In the genomic region with DNA sequence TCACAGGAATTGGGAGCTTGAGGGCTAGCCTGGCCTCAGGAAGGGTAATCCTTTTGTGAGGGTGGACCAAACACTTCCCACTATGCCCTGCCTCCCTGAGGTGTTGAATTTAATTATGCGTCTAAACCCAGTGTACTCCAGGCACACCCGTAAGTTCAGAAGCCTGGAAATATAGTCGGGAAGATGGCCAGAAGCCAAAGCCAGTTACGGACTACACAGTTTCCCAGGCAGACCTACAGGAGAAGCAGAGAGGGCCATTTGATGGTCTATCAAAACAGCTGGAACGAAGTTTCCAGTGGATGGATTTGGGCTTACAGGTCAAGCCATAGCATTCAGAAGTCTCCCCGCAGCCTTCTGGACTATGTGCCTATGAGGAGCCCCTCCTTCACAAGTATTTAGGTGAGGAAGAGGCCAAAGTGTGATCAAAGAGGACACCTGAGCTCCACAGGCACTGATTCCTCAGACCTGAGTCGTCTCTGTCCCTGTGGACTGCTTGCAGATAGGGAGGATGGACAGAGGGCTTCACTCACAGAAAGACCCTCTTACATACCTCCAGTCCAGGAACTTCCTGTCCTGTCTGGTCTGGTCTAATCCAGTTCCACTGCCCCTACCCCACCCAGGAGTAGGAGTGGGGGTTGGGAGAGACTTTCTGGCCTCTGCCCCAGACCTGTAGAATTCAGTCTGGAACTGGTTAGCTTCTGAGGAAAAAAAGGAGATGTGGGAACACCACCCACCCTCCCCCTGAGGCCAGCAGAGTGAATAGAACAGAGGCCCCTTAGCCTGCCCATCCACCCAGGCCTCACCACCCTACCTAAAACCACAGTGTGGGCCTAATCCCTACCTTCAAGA, we compare ENCODE assay signal across 8 mouse cellular contexts. TPM values are rescaled to one million over a fixed set of nuclear protein-coding genes. Genes with fewer than 3 reads are reported as not detected.
A peak's percentile ranks its signal among the peaks of the same experiment; 100 is the strongest.
DNase-seq lines count a peak whose midpoint lies in the region; ATAC-seq and TF ChIP-seq lines count a peak whose summit lies in the region.

No protein-coding gene starts in this region.

- no peaks in the 10 kb centered on the region for H3K9me3 ChIP-seq in lung, postnatal 0 days (ENCODE audit: low read length)
- H3K9me3 ChIP-seq in heart, embryonic 12.5 days (replicated peaks) = no peaks in the 10 kb centered on the region
- H3K9me3 ChIP-seq in limb, embryonic 10.5 days (replicated peaks) = no peaks in the 10 kb centered on the region
- H3K9me3 ChIP-seq in stomach, postnatal 0 days (ENCODE audit: control insufficient read depth, low read length) = no peaks in the 10 kb centered on the region

- H3K9ac ChIP-seq in lung, postnatal 0 days (replicated peaks; ENCODE audit: low read depth) = no peak overlapping the region; the same call in 1 of the 2 replicates
- H3K9ac ChIP-seq in heart, embryonic 12.5 days = peak overlapping the region; percentile 49
- peak overlapping the region; percentile 27; the same call in 1 of the 2 replicates for H3K9ac ChIP-seq in stomach, postnatal 0 days (ENCODE audit: low read length)

- H3K4me2 ChIP-seq in lung, postnatal 0 days (replicated peaks; ENCODE audit: low read depth, low read length) = no peak overlapping the region
- no peak overlapping the region for H3K4me2 ChIP-seq in heart, embryonic 12.5 days
- H3K4me2 ChIP-seq in stomach, postnatal 0 days (replicated peaks; ENCODE audit: low read depth) = no peak overlapping the region

- no peak for DNase-seq in lung, postnatal 0 days (ENCODE audit: low spot score)
- DNase-seq in lung, postnatal 14 days = no peak
- DNase-seq in limb, embryonic 10.5 days (ENCODE audit: low spot score) = peak; percentile 44
- no peak for DNase-seq in stomach, postnatal 0 days (ENCODE audit: low spot score)
- DNase-seq in left cerebral cortex, postnatal 25 days (ENCODE audit: low spot score in 2 of 2) = no peak
- no peak for DNase-seq in adrenal gland, adult 18-20 months (ENCODE audit: low spot score in 2 of 2)
- no peak for DNase-seq in spleen, adult 12 weeks (ENCODE audit: low spot score)

- H3K27me3 ChIP-seq in lung, postnatal 0 days (replicated peaks; ENCODE audit: insufficient read depth, low read length) = no peaks in the 10 kb centered on the region
- no peaks in the 10 kb centered on the region for H3K27me3 ChIP-seq in heart, embryonic 12.5 days (replicated peaks)
- H3K27me3 ChIP-seq in limb, embryonic 10.5 days (ENCODE audit: low read depth, poor library complexity, severe bottlenecking) = no peaks in the 10 kb centered on the region
- no peaks in the 10 kb centered on the region for H3K27me3 ChIP-seq in stomach, postnatal 0 days (ENCODE audit: control insufficient read depth, insufficient read depth, low read length)

- TF ChIP-seq EP300 in lung, postnatal 0 days (IDR thresholded peaks at IDR 0.05) = no peak
- TF ChIP-seq EP300 in stomach, postnatal 0 days (optimal IDR thresholded peaks at IDR 0.05) = no peak

- peak overlapping the region; percentile 92 for H3K27ac ChIP-seq in lung, postnatal 0 days (ENCODE audit: low read length)
- peak overlapping the region; percentile 96 for H3K27ac ChIP-seq in heart, embryonic 12.5 days (ENCODE audit: poor library complexity, severe bottlenecking)
- H3K27ac ChIP-seq in limb, embryonic 10.5 days = peak overlapping the region; percentile 86
- peak overlapping the region; percentile 91 for H3K27ac ChIP-seq in stomach, postnatal 0 days (replicated peaks)

- no peak for TF ChIP-seq CTCF in lung, postnatal 0 days (IDR thresholded peaks at IDR 0.05)
- TF ChIP-seq CTCF in stomach, postnatal 0 days (IDR thresholded peaks at IDR 0.05; ENCODE audit: low read depth) = no peak

- intact Hi-C loops in left cerebral cortex, postnatal 25 days (cut with DNase I) = no loop called here

- peaks cover 27% of the 10 kb centered on the region for H3K4me1 ChIP-seq in lung, postnatal 0 days (ENCODE audit: insufficient read depth, low read depth, low read length)
- H3K4me1 ChIP-seq in heart, embryonic 12.5 days (replicated peaks) = peaks cover 55% of the 10 kb centered on the region
- peaks cover 38% of the 10 kb centered on the region for H3K4me1 ChIP-seq in limb, embryonic 10.5 days
- peaks cover 18% of the 10 kb centered on the region for H3K4me1 ChIP-seq in stomach, postnatal 0 days (replicated peaks; ENCODE audit: control insufficient read depth, insufficient read depth)

- WGBS in lung, postnatal 0 days = 58% methylated on average over 7 of the region's 7 CpGs
- WGBS in heart, embryonic 12.5 days = 56% methylated on average over 7 of the region's 7 CpGs
- WGBS in limb, embryonic 10.5 days = 82% methylated on average over 7 of the region's 7 CpGs
- 39% methylated on average over 7 of the region's 7 CpGs for WGBS in stomach, postnatal 0 days

- ATAC-seq in lung, postnatal 0 days = no peak
- 0 out of 2 replicates have a peak, but pooled peaks have one; percentile 3 for ATAC-seq in heart, embryonic 12.5 days (ENCODE audit: insufficient number of reproducible peaks, low FRiP score)
- no peak for ATAC-seq in stomach, postnatal 0 days (ENCODE audit: low FRiP score, low TSS enrichment)

- H3K4me3 ChIP-seq in lung, postnatal 0 days (ENCODE audit: low read depth, low read length) = no peak overlapping the region
- H3K4me3 ChIP-seq in heart, embryonic 12.5 days = no peak overlapping the region
- no peak overlapping the region for H3K4me3 ChIP-seq in limb, embryonic 10.5 days
- H3K4me3 ChIP-seq in stomach, postnatal 0 days (ENCODE audit: low read depth, low read length) = no peak overlapping the region

- peaks cover 25% of the 10 kb centered on the region for H3K36me3 ChIP-seq in lung, postnatal 0 days (ENCODE audit: insufficient read depth, low read length)
- H3K36me3 ChIP-seq in heart, embryonic 12.5 days = peaks cover 45% of the 10 kb centered on the region
- peaks cover 62% of the 10 kb centered on the region for H3K36me3 ChIP-seq in limb, embryonic 10.5 days
- peaks cover 19% of the 10 kb centered on the region for H3K36me3 ChIP-seq in stomach, postnatal 0 days (ENCODE audit: control insufficient read depth, insufficient read depth, low read length)

RNA-seq across cellular contexts. Expression of a gene that starts 1.1 kb away (rescaled TPM):
- polyA plus RNA-seq in lung, postnatal 0 days (2015; fragmentation: Nextera tagmentation; extraction: Ambion mirVana) = 9.5 and 13.4 TPM in 2 replicates
- 5.7 and 6.5 TPM in 2 replicates for polyA plus RNA-seq in heart, embryonic 12.5 days (2016; fragmentation: Nextera tagmentation; extraction: Ambion mirVana)
- polyA plus RNA-seq in limb, embryonic 10.5 days (2016; fragmentation: Nextera tagmentation; extraction: Ambion mirVana) = 1.4 and 3.3 TPM in 2 replicates
- polyA plus RNA-seq in stomach, postnatal 0 days (2015; fragmentation: Nextera tagmentation; extraction: Ambion mirVana) = 5.8 and 7.1 TPM in 2 replicates
- total RNA-seq in left cerebral cortex, postnatal 25 days (2021) = 10 to 100 TPM; 18.8 to 19.7 TPM
- total RNA-seq in adrenal gland, adult 18-20 months (2021) = 10 to 100 TPM; 13.6 to 18.0 TPM

RNA-seq across cellular contexts. Expression of a gene that starts 15.9 kb away (rescaled TPM):
- polyA plus RNA-seq in lung, postnatal 0 days (2015; fragmentation: Nextera tagmentation; extraction: Ambion mirVana) = not detected in 2 replicates
- not detected in 2 replicates for polyA plus RNA-seq in heart, embryonic 12.5 days (2016; fragmentation: Nextera tagmentation; extraction: Ambion mirVana)
- polyA plus RNA-seq in limb, embryonic 10.5 days (2016; fragmentation: Nextera tagmentation; extraction: Ambion mirVana) = not detected in 2 replicates
- polyA plus RNA-seq in stomach, postnatal 0 days (2015; fragmentation: Nextera tagmentation; extraction: Ambion mirVana) = not detected in 2 replicates
- 1 to 10 TPM in 1 of 2 experiments, not detected in 1; 1.3 TPM for total RNA-seq in left cerebral cortex, postnatal 25 days (2021)
- total RNA-seq in adrenal gland, adult 18-20 months (2021) = not detected

RNA-seq across cellular contexts. Expression of a gene that starts 21.2 kb away (rescaled TPM):
- polyA plus RNA-seq in lung, postnatal 0 days (2015; fragmentation: Nextera tagmentation; extraction: Ambion mirVana) = 24.1 TPM in 2 replicates
- 26.6 and 27.1 TPM in 2 replicates for polyA plus RNA-seq in heart, embryonic 12.5 days (2016; fragmentation: Nextera tagmentation; extraction: Ambion mirVana)
- 26.8 and 27.5 TPM in 2 replicates for polyA plus RNA-seq in limb, embryonic 10.5 days (2016; fragmentation: Nextera tagmentation; extraction: Ambion mirVana)
- polyA plus RNA-seq in stomach, postnatal 0 days (2015; fragmentation: Nextera tagmentation; extraction: Ambion mirVana) = 21.1 and 21.9 TPM in 2 replicates
- total RNA-seq in left cerebral cortex, postnatal 25 days (2021) = 10 to 100 TPM; 23.7 to 26.3 TPM
- 10 to 100 TPM; 40.8 to 41.6 TPM for total RNA-seq in adrenal gland, adult 18-20 months (2021)

RNA-seq across cellular contexts. Expression of a gene that starts 21.3 kb away (rescaled TPM):
- 8.9 and 9.9 TPM in 2 replicates for polyA plus RNA-seq in lung, postnatal 0 days (2015; fragmentation: Nextera tagmentation; extraction: Ambion mirVana)
- 34.4 and 34.9 TPM in 2 replicates for polyA plus RNA-seq in heart, embryonic 12.5 days (2016; fragmentation: Nextera tagmentation; extraction: Ambion mirVana)
- polyA plus RNA-seq in limb, embryonic 10.5 days (2016; fragmentation: Nextera tagmentation; extraction: Ambion mirVana) = 74.4 and 77.1 TPM in 2 replicates
- polyA plus RNA-seq in stomach, postnatal 0 days (2015; fragmentation: Nextera tagmentation; extraction: Ambion mirVana) = 8.5 and 9.9 TPM in 2 replicates
- 10 to 100 TPM; 21.6 to 22.6 TPM for total RNA-seq in left cerebral cortex, postnatal 25 days (2021)
- total RNA-seq in adrenal gland, adult 18-20 months (2021) = 10 to 100 TPM; 29.6 to 30.3 TPM

RNA-seq across cellular contexts. Expression of a gene that starts 24.5 kb away (rescaled TPM):
- 0.12 and 0.21 TPM in 2 replicates for polyA plus RNA-seq in lung, postnatal 0 days (2015; fragmentation: Nextera tagmentation; extraction: Ambion mirVana)
- polyA plus RNA-seq in heart, embryonic 12.5 days (2016; fragmentation: Nextera tagmentation; extraction: Ambion mirVana) = 0.33 and 0.40 TPM in 2 replicates
- polyA plus RNA-seq in limb, embryonic 10.5 days (2016; fragmentation: Nextera tagmentation; extraction: Ambion mirVana) = 0.04 and 0.08 TPM in 2 replicates
- 0.05 and 0.11 TPM in 2 replicates for polyA plus RNA-seq in stomach, postnatal 0 days (2015; fragmentation: Nextera tagmentation; extraction: Ambion mirVana)
- 10 to 100 TPM in 1 of 2 experiments, 1 to 10 TPM in 1; 9.9 to 12.3 TPM for total RNA-seq in left cerebral cortex, postnatal 25 days (2021)
- total RNA-seq in adrenal gland, adult 18-20 months (2021) = 1 to 10 TPM; 1.4 to 2.3 TPM
